Mouse (Mus musculus) heart, adult 2 months (tissue): ENCODE data around the gene Sh2b1.

Source experiments
- CTCF ChIP-seq: fragments of 200-600 bp; IDR thresholded peaks from 2 replicates; pipeline ENCODE4 v1.8.1; 2022; ENCODE audit warnings: antibody characterized with exemption, mild to moderate bottlenecking, moderate library complexity
- POLR2A ChIP-seq: fragments of 200-500 bp; IDR thresholded peaks from 2 replicates; pipeline ENCODE4 v1.6.1; 2011; ENCODE audit warnings: mild to moderate bottlenecking, low read depth, low read length, control low read depth; ENCODE audit not compliant: insufficient read depth

GRCm38 (mm10) chr7:126444536-126444935, 30.7 kb downstream of the Sh2b1 start:
- TF ChIP-seq POLR2A, result no peak
- no peak for TF ChIP-seq CTCF
